Mouse (Mus musculus): ENCODE results near the gene Ssbp3.

- TF ChIP-seq CTCF (conservative IDR thresholded peaks at IDR 0.05; ENCODE audit: low read length) (no peak), NANOG (IDR thresholded peaks at IDR 0.05; ENCODE audit: borderline replicate concordance, low read length) (no peak)
These were observed 9.6 kb downstream of the Ssbp3 start for GRCm38 (mm10) chr4:106920119-106920518.

Measured in E14TG2a.4 (cell line).